Mouse (Mus musculus) ES-E14 (cell line): ENCODE results near the gene Arid5b.
A peak's percentile ranks its signal among the peaks of the same experiment; 100 is the strongest.

Experiments
- MAFK ChIP-seq: IDR thresholded peaks from 2 replicates; pipeline ENCODE4 v1.6.1; 2014; ENCODE audit warnings: mild to moderate bottlenecking, low read depth, low read length, inconsistent platforms; ENCODE audit not compliant: insufficient read depth
- ZC3H11A ChIP-seq: IDR thresholded peaks from 2 replicates; pipeline ENCODE4 v1.6.1; 2012; ENCODE audit warnings: low read depth, mild to moderate bottlenecking, inconsistent platforms, low read length, borderline replicate concordance

DNA sequence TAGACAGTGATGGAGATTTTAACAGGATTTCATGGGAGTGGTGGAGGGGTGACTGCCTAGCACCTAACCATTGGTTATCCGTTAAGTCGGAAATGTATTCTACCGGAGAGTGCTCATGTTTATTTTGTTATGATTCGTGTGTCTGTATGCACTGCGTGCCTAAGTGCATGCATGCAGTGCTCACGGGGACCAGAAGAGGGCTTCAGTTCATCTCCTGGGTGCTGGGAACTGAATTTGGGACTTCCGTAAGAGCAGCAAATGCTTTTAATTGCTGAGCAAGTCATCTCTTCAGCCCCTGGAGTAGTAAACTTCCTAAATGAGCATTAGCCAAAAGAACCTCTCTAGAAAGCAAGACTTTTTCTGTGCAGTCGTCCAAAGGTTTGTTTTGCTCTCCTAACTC is 226.2 kb downstream of the Arid5b start:
- TF ChIP-seq MAFK (no peak), ZC3H11A (peak; percentile 53; the same call in 1 of the 2 replicates)
